Mouse (Mus musculus): ENCODE measurements at regions not wholly inside any gene's neighbourhood (a gene's known extent, or its start where the extent isn't known, plus 50 kb on each side); places are given as distances from the start of the nearest gene placed in this dataset.

GRCm38 (mm10) chr15:17493561-17493960 lies 765.0 kb downstream of the Cdh9 start:
- Histone ChIP-seq H3K4me1 (ENCODE audit: control insufficient read depth in 2 of 2, insufficient read depth in 2 of 2, low read length in 2 of 2, poor library complexity in 1 of 2) (no peaks in the 10 kb centered on the region), H3K9me3 (ENCODE audit: control insufficient read depth, insufficient read depth, low read depth, low read length) (no peaks in the 10 kb centered on the region), H3K27ac (ENCODE audit: insufficient read depth, low read depth, low read length, poor library complexity, severe bottlenecking) (no peak overlapping the region), H3K9ac (ENCODE audit: insufficient read depth, low read depth, low read length, poor library complexity, severe bottlenecking) (no peak overlapping the region), H3K36me3 (ENCODE audit: control insufficient read depth, insufficient read depth, low read length, poor library complexity, severe bottlenecking) (no peaks in the 10 kb centered on the region), H3K4me3 (ENCODE audit: insufficient read depth in 1 of 2, low read depth in 1 of 2, low read length in 2 of 2, poor library complexity in 1 of 2, severe bottlenecking in 1 of 2) (no peak overlapping the region)
- in situ Hi-C loops (cut with MboI; ENCODE audit: low sequenced_read_pairs in 2 of 2, unreplicated experiment in 2 of 2) = no loop called here
- DNase-seq (ENCODE audit: low read depth, low spot score) = no peak
- TF ChIP-seq ZC3H11A (IDR thresholded peaks at IDR 0.05; ENCODE audit: borderline replicate concordance, low read depth, low read length) = no peak
- no peak for TF ChIP-seq MAFK (IDR thresholded peaks at IDR 0.05; ENCODE audit: insufficient read depth, low read depth, low read length)
- no peak for TF ChIP-seq HCFC1 (IDR thresholded peaks at IDR 0.05; ENCODE audit: borderline replicate concordance, insufficient read depth, low read length)
- TF ChIP-seq ZNF384 (IDR thresholded peaks at IDR 0.05; ENCODE audit: low read depth, low read length) = no peak
- no peak for TF ChIP-seq CHD2 (IDR thresholded peaks at IDR 0.05; ENCODE audit: low read depth, low read length)

All from ES-E14 (cell line).